Mouse (Mus musculus) adrenal gland, adult 8-10 months (tissue): ENCODE results near the gene Ufc1. TPM values are rescaled to one million over a fixed set of nuclear protein-coding genes. Genes with fewer than 3 reads are reported as not detected.
A peak's percentile ranks its signal among the peaks of the same experiment; 100 is the strongest.
"Not testable (repeated sequence)": the region's sequence is repeated elsewhere in the genome, so short reads cannot be mapped to it uniquely, and the experiment has no call there.

Source experiments
- DNase-seq: peaks from one replicate; pipeline ENCODE4 v3.0.0; 2022
- total RNA-seq, 4 experiments: library from RNA; stranded (reverse); gene quantifications; 2 replicates each; pipeline ENCODE4 v1.2.4; 2022

The Ufc1 gene
- total RNA-seq, 4 experiments from 2014 or later = 179 to 200 (median 194) TPM

DNA sequence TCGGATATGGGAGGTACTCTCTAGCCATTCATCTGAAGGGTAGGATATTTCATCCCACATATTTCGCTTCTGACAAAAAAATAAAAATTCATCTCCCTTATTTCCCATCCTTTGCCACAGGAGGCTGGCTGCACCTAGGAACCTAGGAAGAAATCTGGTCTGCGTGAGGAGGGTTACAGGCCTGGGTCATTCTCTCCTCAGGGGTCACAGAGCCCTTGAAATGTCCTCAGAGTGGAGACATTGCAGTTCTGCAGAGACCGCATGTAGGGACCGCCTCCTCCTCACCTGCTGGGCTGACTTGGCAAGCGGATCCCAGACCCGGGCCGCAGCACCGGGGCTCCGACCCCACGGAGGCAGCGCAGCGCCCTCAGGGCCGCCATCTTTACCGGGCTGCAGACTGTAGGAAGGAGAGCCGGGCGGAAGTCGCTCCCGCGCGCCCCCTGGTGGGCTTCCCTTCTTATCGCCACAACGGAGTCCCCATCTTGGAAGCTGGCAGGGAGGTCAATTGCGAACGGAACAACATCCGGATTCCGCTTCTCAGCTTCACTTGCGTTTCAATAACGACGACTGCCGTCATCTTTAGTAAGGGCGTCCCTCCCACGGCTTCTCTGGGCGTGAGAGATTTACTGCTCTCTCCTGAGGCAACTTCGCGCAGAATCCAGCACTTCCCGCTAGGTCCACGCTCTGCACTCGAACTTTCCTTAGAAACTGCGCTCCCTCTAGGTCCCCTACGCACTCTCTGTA, 47.9 kb downstream of the Ufc1 start:
- peak; percentile 97 for DNase-seq

DNA sequence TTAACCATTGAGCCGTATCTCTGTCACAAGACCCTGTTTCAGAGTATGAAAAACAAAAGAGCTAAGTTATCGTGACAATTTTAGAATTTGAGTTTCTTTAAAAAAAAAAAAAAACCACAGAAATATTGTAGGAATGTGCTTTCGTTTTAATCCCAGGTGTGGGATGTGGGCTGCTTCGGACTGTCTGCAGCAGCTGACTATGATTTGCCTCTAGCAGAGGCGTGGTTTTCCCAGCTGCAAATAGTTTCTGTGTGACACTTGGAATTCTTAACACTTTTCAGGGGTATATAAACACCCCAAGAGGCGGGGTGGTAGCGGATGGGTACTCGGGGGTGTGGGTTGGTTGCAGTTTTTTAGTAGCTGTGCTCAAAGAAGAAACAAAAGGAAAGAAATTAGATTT, 49.5 kb downstream of the Ufc1 start:
- no peak for DNase-seq

DNA sequence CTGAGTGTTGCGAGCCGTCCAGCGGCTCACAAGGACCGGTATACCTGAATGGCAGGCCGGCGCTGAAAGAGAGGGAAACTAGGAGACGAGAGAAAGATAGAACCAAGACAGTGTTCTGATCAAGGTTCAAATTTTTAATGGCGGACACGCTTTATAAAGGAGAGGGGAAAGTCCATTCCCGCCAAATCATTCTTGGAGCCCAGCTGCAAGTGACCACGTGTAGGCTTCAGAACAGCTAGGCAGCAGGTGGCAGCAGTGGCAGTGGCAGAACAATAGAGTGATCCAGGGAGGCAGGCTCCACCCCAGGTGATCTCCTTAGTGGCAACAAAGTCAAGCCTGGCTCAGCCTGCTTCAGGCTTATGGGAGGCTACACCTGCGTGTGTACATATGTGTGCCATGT, 52.9 kb downstream of the Ufc1 start:
- not testable (repeated sequence) for DNase-seq

DNA sequence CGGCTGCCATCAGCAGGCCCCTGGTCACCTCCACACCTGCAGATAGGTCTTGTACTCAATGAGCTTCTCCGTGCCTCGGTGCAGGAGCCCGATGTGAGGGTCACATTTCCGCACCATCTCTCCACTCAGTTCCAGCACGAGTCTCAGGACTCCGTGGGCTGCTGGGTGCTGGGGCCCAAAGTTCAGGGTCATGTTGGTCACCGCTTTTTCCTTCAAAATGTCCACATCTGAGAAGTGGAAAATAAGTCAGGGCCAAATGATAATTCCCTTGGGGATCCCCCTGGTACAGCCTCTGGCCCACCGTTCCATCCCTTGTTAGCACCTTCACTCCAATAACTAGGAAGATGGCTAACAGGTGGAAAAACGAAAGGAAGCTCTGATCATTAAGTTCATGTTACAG, 53.9 kb downstream of the Ufc1 start:
- no peak for DNase-seq

DNA sequence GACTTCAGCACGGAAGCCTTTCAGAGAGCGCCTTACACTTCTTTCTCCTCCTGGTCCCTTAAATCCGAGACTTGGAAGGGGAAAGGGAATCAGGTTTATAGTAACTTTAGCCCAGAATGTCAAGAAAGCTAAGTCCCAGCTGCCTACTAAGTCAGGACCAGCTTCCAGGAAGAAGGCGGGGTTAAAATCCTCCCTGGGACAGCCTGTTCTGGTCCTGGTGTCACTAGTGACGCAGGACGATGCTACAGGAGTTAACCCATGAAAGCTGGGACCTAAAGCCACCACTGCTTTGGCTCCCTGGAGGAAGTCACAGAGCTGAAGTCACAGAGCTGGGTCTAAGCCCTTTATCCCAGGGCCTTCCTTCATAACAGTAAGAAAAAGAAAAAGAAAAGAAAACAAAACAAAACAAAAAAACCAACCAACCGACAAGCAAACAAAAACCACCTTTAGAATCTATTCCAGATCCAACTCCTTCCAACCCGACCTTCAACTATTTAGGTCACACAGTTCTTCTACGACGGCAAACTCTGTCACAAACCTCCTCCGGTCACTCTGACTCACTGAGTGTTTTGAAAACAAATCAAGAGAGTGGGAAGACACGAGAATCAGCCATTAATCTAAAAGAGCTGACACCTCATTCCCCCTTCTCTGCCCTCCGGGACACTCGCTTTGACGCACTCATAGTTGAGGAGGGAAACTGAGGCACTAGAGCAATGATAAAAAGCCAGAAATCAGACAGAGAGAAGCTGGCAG, 54.7 kb downstream of the Ufc1 start:
- DNase-seq = peak; percentile 70

Other genes starting within 250 kb of the Ufc1 start
- 10 to 100 TPM; 11.4 to 29.7 (median 23.1) TPM for gene Fcgr3, start 230.1 kb downstream of the Ufc1 start, total RNA-seq
- gene Cfap126, start 181.1 kb downstream of the Ufc1 start, total RNA-seq = 1 to 10 TPM; 1.3 to 4.1 (median 3.1) TPM
- 100 to 1,000 TPM; 324 to 440 (median 382) TPM for gene Sdhc, start 144.4 kb downstream of the Ufc1 start, total RNA-seq
- gene Mpz, start 144.3 kb downstream of the Ufc1 start, total RNA-seq = 1 to 10 TPM in 2 of 4 experiments, under 1 TPM in 2; 0.43 to 1.4 (median 1.2) TPM
- gene Pcp4l1, start 98.8 kb downstream of the Ufc1 start, total RNA-seq = 10 to 100 TPM; 55.7 to 66.0 (median 59.2) TPM
- gene Nr1i3, start 81.1 kb downstream of the Ufc1 start, total RNA-seq = under 1 TPM in 2 of 4 experiments, not detected in 2; 0.13 to 0.15 TPM
- 10 to 100 TPM; 39.1 to 49.2 (median 46.0) TPM for gene Tomm40l, start 72.5 kb downstream of the Ufc1 start, total RNA-seq
- gene Apoa2, start 70.0 kb downstream of the Ufc1 start, total RNA-seq = 1 to 10 TPM; 2.0 to 6.4 (median 4.3) TPM
- 10 to 100 TPM; 21.8 to 34.4 (median 28.3) TPM for gene Fcer1g, start 60.7 kb downstream of the Ufc1 start, total RNA-seq
- gene Adamts4, start 44.6 kb downstream of the Ufc1 start, total RNA-seq = under 1 TPM; 0.46 to 0.80 (median 0.60) TPM
- 100 to 1,000 TPM; 609 to 713 (median 672) TPM for gene Ndufs2, start 43.6 kb downstream of the Ufc1 start, total RNA-seq
- 10 to 100 TPM; 28.5 to 44.8 (median 43.0) TPM for gene B4galt3, start 24.7 kb downstream of the Ufc1 start, total RNA-seq
- 10 to 100 TPM; 39.7 to 86.2 (median 65.6) TPM for gene Ppox, start 13.8 kb downstream of the Ufc1 start, total RNA-seq
- 10 to 100 TPM; 39.3 to 64.7 (median 52.0) TPM for gene Usp21, start 7.0 kb downstream of the Ufc1 start, total RNA-seq
- gene Dedd, start 34.1 kb upstream of the Ufc1 start, total RNA-seq = 10 to 100 TPM; 31.0 to 45.9 (median 36.7) TPM
- gene Nit1, start 50.6 kb upstream of the Ufc1 start, total RNA-seq = 100 to 1,000 TPM in 1 of 4 experiments, 10 to 100 TPM in 3; 81.4 to 103 (median 89.6) TPM
- gene Pfdn2, start 50.6 kb upstream of the Ufc1 start, total RNA-seq = 100 to 1,000 TPM in 2 of 4 experiments, 10 to 100 TPM in 2; 76.7 to 184 (median 115) TPM
- 10 to 100 TPM in 1 of 4 experiments, 1 to 10 TPM in 3; 1.7 to 13.1 (median 6.2) TPM for gene Klhdc9, start 65.8 kb upstream of the Ufc1 start, total RNA-seq
- under 1 TPM; 0.10 to 0.54 (median 0.31) TPM for gene Nectin4, start 75.1 kb upstream of the Ufc1 start, total RNA-seq
- gene Arhgap30, start 93.9 kb upstream of the Ufc1 start, total RNA-seq = 1 to 10 TPM; 3.4 to 7.5 (median 5.5) TPM
- gene Usf1, start 116.3 kb upstream of the Ufc1 start, total RNA-seq = 10 to 100 TPM; 61.4 to 94.4 (median 75.4) TPM
- 1 to 10 TPM; 1.7 to 8.1 (median 5.3) TPM for gene Tstd1, start 123.8 kb upstream of the Ufc1 start, total RNA-seq
- 10 to 100 TPM; 26.4 to 53.3 (median 39.5) TPM for gene F11r, start 142.5 kb upstream of the Ufc1 start, total RNA-seq
- gene Alyref2, start 208.5 kb upstream of the Ufc1 start, total RNA-seq = 1 to 10 TPM; 6.0 to 9.4 (median 7.0) TPM
- gene Itln1, start 240.3 kb upstream of the Ufc1 start, total RNA-seq = not detected